ENCODE assay signal across 8 mouse cellular contexts in genomic region chr10:82666436-82667234, GRCm38 (mm10). TPM values are rescaled to one million over a fixed set of nuclear protein-coding genes. Genes with fewer than 3 reads are reported as not detected.
DNase-seq lines count a peak whose midpoint lies in the region; ATAC-seq and TF ChIP-seq lines count a peak whose summit lies in the region.

No protein-coding gene starts in this region.

- H3K79me2 ChIP-seq in heart, adult 2 months (replicated peaks; ENCODE audit: control insufficient read depth, insufficient read depth, low read length), result no peaks in the 10 kb centered on the region

- H3K9ac ChIP-seq in embryonic facial prominence, embryonic 14.5 days (ENCODE audit: low read depth, low read length), result no peak overlapping the region
- no peak overlapping the region for H3K9ac ChIP-seq in heart, adult 2 months (ENCODE audit: low read depth, low read length)
- H3K9ac ChIP-seq in limb, embryonic 11.5 days (ENCODE audit: low read length), result no peak overlapping the region
- 0 out of 2 replicates have a peak overlapping the region, but pooled peaks have one; percentile 27 for H3K9ac ChIP-seq in midbrain, embryonic 14.5 days (replicated peaks; ENCODE audit: low read length)

- peak; percentile 92 for DNase-seq in 416B (ENCODE audit: low read depth)
- DNase-seq in adrenal gland, postnatal 4 days (ENCODE audit: low spot score in 2 of 2), result peak; percentile 38 to 64
- peak; percentile 94 for DNase-seq in embryonic facial prominence, embryonic 14.5 days (ENCODE audit: low spot score)
- DNase-seq in heart, adult 2 months, result peak; percentile 83 to 86
- peak; percentile 87 for DNase-seq in kidney, adult 2 months
- DNase-seq in limb, embryonic 11.5 days (ENCODE audit: low spot score), result peak; percentile 91
- peak; percentile 93 for DNase-seq in midbrain, embryonic 14.5 days
- peak; percentile 58 for DNase-seq in spleen, adult 12 weeks (ENCODE audit: low spot score)

- no peak for TF ChIP-seq EP300 in heart, adult 2 months (IDR thresholded peaks at IDR 0.05; ENCODE audit: insufficient read depth, low read depth, low read length)

- peak; percentile 96 for ATAC-seq in embryonic facial prominence, embryonic 14.5 days (ENCODE audit: low read depth)
- peak; percentile 88 for ATAC-seq in limb, embryonic 11.5 days (ENCODE audit: insufficient number of reproducible peaks, low FRiP score, low TSS enrichment, low read depth)
- ATAC-seq in midbrain, embryonic 14.5 days (ENCODE audit: low FRiP score, low TSS enrichment), result peak; percentile 89

- peak; percentile 83 for TF ChIP-seq CTCF in heart, adult 2 months (IDR thresholded peaks at IDR 0.05)
- peak; percentile 96 for TF ChIP-seq CTCF in kidney, adult 2 months (conservative IDR thresholded peaks at IDR 0.05; ENCODE audit: insufficient read depth, insufficient read length, low read depth, low read length)

- H3K27ac ChIP-seq in embryonic facial prominence, embryonic 14.5 days (replicated peaks; ENCODE audit: low read depth, low read length), result no peak overlapping the region
- H3K27ac ChIP-seq in heart, adult 2 months, result no peak overlapping the region
- H3K27ac ChIP-seq in kidney, adult 2 months (ENCODE audit: insufficient read depth, low read depth, low read length), result no peak overlapping the region
- no peak overlapping the region for H3K27ac ChIP-seq in limb, embryonic 11.5 days (replicated peaks; ENCODE audit: low read depth, low read length)
- H3K27ac ChIP-seq in midbrain, embryonic 14.5 days (replicated peaks; ENCODE audit: low read depth, low read length), result no peak overlapping the region

- peaks cover 5% of the 10 kb centered on the region; the same call in 1 of the 2 replicates for H3K36me3 ChIP-seq in embryonic facial prominence, embryonic 14.5 days (ENCODE audit: control insufficient read depth, insufficient read depth, low read length)
- no peaks in the 10 kb centered on the region for H3K36me3 ChIP-seq in heart, adult 2 months (ENCODE audit: control insufficient read depth, insufficient read depth, low read length)
- H3K36me3 ChIP-seq in kidney, adult 2 months (ENCODE audit: control insufficient read depth, insufficient read depth, low read length), result no peaks in the 10 kb centered on the region
- no peaks in the 10 kb centered on the region for H3K36me3 ChIP-seq in limb, embryonic 11.5 days (ENCODE audit: control insufficient read depth, insufficient read depth, low read length)
- H3K36me3 ChIP-seq in midbrain, embryonic 14.5 days (ENCODE audit: control insufficient read depth, insufficient read depth, low read length), result no peaks in the 10 kb centered on the region

- no peaks in the 10 kb centered on the region for H3K4me1 ChIP-seq in embryonic facial prominence, embryonic 14.5 days (ENCODE audit: control insufficient read depth, insufficient read depth, low read length)
- peaks cover 1% of the 10 kb centered on the region for H3K4me1 ChIP-seq in heart, adult 2 months (ENCODE audit: control insufficient read depth, insufficient read depth, low read length)
- no peaks in the 10 kb centered on the region for H3K4me1 ChIP-seq in kidney, adult 2 months (ENCODE audit: control insufficient read depth, insufficient read depth, low read length)
- H3K4me1 ChIP-seq in limb, embryonic 11.5 days (ENCODE audit: control insufficient read depth, insufficient read depth, low read length), result no peaks in the 10 kb centered on the region
- no peaks in the 10 kb centered on the region for H3K4me1 ChIP-seq in midbrain, embryonic 14.5 days (ENCODE audit: control insufficient read depth, insufficient read depth, low read length)

- no peak overlapping the region; the same call in 1 of the 2 replicates for H3K4me3 ChIP-seq in embryonic facial prominence, embryonic 14.5 days (ENCODE audit: low read depth, low read length)
- H3K4me3 ChIP-seq in heart, adult 2 months, result peak overlapping the region; percentile 33; the same call in 1 of the 2 replicates
- H3K4me3 ChIP-seq in kidney, adult 2 months (ENCODE audit: insufficient read depth, low read depth, low read length), result no peak overlapping the region
- H3K4me3 ChIP-seq in limb, embryonic 11.5 days (ENCODE audit: low read depth, low read length), result no peak overlapping the region
- H3K4me3 ChIP-seq in midbrain, embryonic 14.5 days (replicated peaks; ENCODE audit: low read depth, low read length), result no peak overlapping the region

- no peaks in the 10 kb centered on the region for H3K9me3 ChIP-seq in embryonic facial prominence, embryonic 14.5 days (ENCODE audit: control insufficient read depth, low read length)
- H3K9me3 ChIP-seq in limb, embryonic 11.5 days (ENCODE audit: control insufficient read depth, low read length), result no peaks in the 10 kb centered on the region
- H3K9me3 ChIP-seq in midbrain, embryonic 14.5 days (ENCODE audit: control insufficient read depth, low read length), result no peaks in the 10 kb centered on the region

- no peaks in the 10 kb centered on the region for H3K27me3 ChIP-seq in embryonic facial prominence, embryonic 14.5 days (replicated peaks; ENCODE audit: control insufficient read depth, insufficient read depth, low read length)
- H3K27me3 ChIP-seq in heart, adult 2 months (ENCODE audit: control insufficient read depth, insufficient read depth, low read length), result no peaks in the 10 kb centered on the region
- H3K27me3 ChIP-seq in kidney, adult 2 months (replicated peaks; ENCODE audit: control insufficient read depth, insufficient read depth, low read length), result no peaks in the 10 kb centered on the region
- H3K27me3 ChIP-seq in limb, embryonic 11.5 days (ENCODE audit: control insufficient read depth, insufficient read depth, low read length), result no peaks in the 10 kb centered on the region
- no peaks in the 10 kb centered on the region for H3K27me3 ChIP-seq in midbrain, embryonic 14.5 days (ENCODE audit: control insufficient read depth, insufficient read depth, low read length)

- TF ChIP-seq POLR2A in heart, adult 2 months (IDR thresholded peaks at IDR 0.05; ENCODE audit: insufficient read depth, low read depth, low read length), result no peak
- TF ChIP-seq POLR2A in kidney, adult 2 months (IDR thresholded peaks at IDR 0.05; ENCODE audit: low read depth, low read length), result no peak

- peak overlapping the region; percentile 37 for H3K4me2 ChIP-seq in embryonic facial prominence, embryonic 14.5 days (ENCODE audit: low read depth, low read length)
- no peak overlapping the region; the same call in 1 of the 2 replicates for H3K4me2 ChIP-seq in limb, embryonic 11.5 days (ENCODE audit: low read depth, severe bottlenecking)
- H3K4me2 ChIP-seq in midbrain, embryonic 14.5 days (ENCODE audit: low read length), result peak overlapping the region; percentile 11

- intact Hi-C loops in heart, adult 2 months (cut with DNase I), result loop anchor here (1.0 to 5.0 kb wide), 4 partner anchors 30 to 234 kb away; partner anchors contain the start of gene Hcfc2

- WGBS in embryonic facial prominence, embryonic 14.5 days, result 18% methylated on average over 22 of the region's 22 CpGs
- 10% methylated on average over 22 of the region's 22 CpGs for WGBS in heart, adult 2 months
- WGBS in kidney, adult 2 months, result 17% methylated on average over 22 of the region's 22 CpGs
- 24% methylated on average over 22 of the region's 22 CpGs for WGBS in limb, embryonic 11.5 days
- 26% methylated on average over 22 of the region's 22 CpGs for WGBS in midbrain, embryonic 14.5 days

RNA-seq across cellular contexts. Expression of gene Glt8d2, which starts 23.8 kb away (rescaled TPM):
- 1 to 10 TPM; 2.5 to 3.2 TPM for total RNA-seq in adrenal gland, postnatal 4 days (2021)
- 25.6 and 26.7 TPM in 2 replicates for polyA plus RNA-seq in embryonic facial prominence, embryonic 14.5 days (2014; fragmentation: Nextera tagmentation; extraction: Ambion mirVana)
- total RNA-seq in heart, adult 2 months (2021), result 1 to 10 TPM; 2.2 to 2.8 TPM
- polyA plus RNA-seq in heart, adult 2 months (2012; rRNA removed), result 3.0 and 3.5 TPM in 2 replicates
- 0.94 and 2.4 TPM in 2 replicates for polyA plus RNA-seq in kidney, adult 2 months (2012; rRNA removed)
- polyA plus RNA-seq in limb, embryonic 11.5 days (2014; fragmentation: Nextera tagmentation; extraction: Ambion mirVana), result 5.1 and 6.2 TPM in 2 replicates
- 0.77 and 1.3 TPM in 2 replicates for polyA plus RNA-seq in midbrain, embryonic 14.5 days (2014; fragmentation: Nextera tagmentation; extraction: Ambion mirVana)

RNA-seq across cellular contexts. Expression of gene Hcfc2, which starts 29.3 kb away (rescaled TPM):
- 10 to 100 TPM; 27.9 to 28.5 TPM for total RNA-seq in adrenal gland, postnatal 4 days (2021)
- polyA plus RNA-seq in embryonic facial prominence, embryonic 14.5 days (2014; fragmentation: Nextera tagmentation; extraction: Ambion mirVana), result 45.0 and 49.4 TPM in 2 replicates
- 10 to 100 TPM; 29.1 to 29.8 TPM for total RNA-seq in heart, adult 2 months (2021)
- polyA plus RNA-seq in heart, adult 2 months (2012; rRNA removed), result 11.2 and 19.6 TPM in 2 replicates
- polyA plus RNA-seq in kidney, adult 2 months (2012; rRNA removed), result 7.6 and 8.1 TPM in 2 replicates
- polyA plus RNA-seq in limb, embryonic 11.5 days (2014; fragmentation: Nextera tagmentation; extraction: Ambion mirVana), result 32.2 and 33.6 TPM in 2 replicates
- polyA plus RNA-seq in midbrain, embryonic 14.5 days (2014; fragmentation: Nextera tagmentation; extraction: Ambion mirVana), result 40.6 and 42.6 TPM in 2 replicates

RNA-seq across cellular contexts. Expression of gene Tdg, which starts 37.0 kb away (rescaled TPM):
- 10 to 100 TPM; 53.0 to 63.8 TPM for total RNA-seq in adrenal gland, postnatal 4 days (2021)
- 103 and 119 TPM in 2 replicates for polyA plus RNA-seq in embryonic facial prominence, embryonic 14.5 days (2014; fragmentation: Nextera tagmentation; extraction: Ambion mirVana)
- total RNA-seq in heart, adult 2 months (2021), result 10 to 100 TPM in 1 of 2 experiments, 1 to 10 TPM in 1; 9.8 to 11.1 TPM
- polyA plus RNA-seq in heart, adult 2 months (2012; rRNA removed), result 10.5 and 16.7 TPM in 2 replicates
- 17.6 and 18.8 TPM in 2 replicates for polyA plus RNA-seq in kidney, adult 2 months (2012; rRNA removed)
- polyA plus RNA-seq in limb, embryonic 11.5 days (2014; fragmentation: Nextera tagmentation; extraction: Ambion mirVana), result 250 and 262 TPM in 2 replicates
- polyA plus RNA-seq in midbrain, embryonic 14.5 days (2014; fragmentation: Nextera tagmentation; extraction: Ambion mirVana), result 140 and 204 TPM in 2 replicates

RNA-seq across cellular contexts. Expression of gene 1190007I07Rik, which starts 43.6 kb away (rescaled TPM):
- total RNA-seq in adrenal gland, postnatal 4 days (2021), result 10 to 100 TPM; 33.5 to 35.8 TPM
- polyA plus RNA-seq in embryonic facial prominence, embryonic 14.5 days (2014; fragmentation: Nextera tagmentation; extraction: Ambion mirVana), result 33.0 and 35.0 TPM in 2 replicates
- total RNA-seq in heart, adult 2 months (2021), result 10 to 100 TPM; 22.3 to 29.5 TPM
- 29.5 and 44.6 TPM in 2 replicates for polyA plus RNA-seq in heart, adult 2 months (2012; rRNA removed)
- 47.2 and 53.2 TPM in 2 replicates for polyA plus RNA-seq in kidney, adult 2 months (2012; rRNA removed)
- 44.3 and 49.0 TPM in 2 replicates for polyA plus RNA-seq in limb, embryonic 11.5 days (2014; fragmentation: Nextera tagmentation; extraction: Ambion mirVana)
- 39.9 and 50.7 TPM in 2 replicates for polyA plus RNA-seq in midbrain, embryonic 14.5 days (2014; fragmentation: Nextera tagmentation; extraction: Ambion mirVana)
